Mouse (Mus musculus): ENCODE measurements around the gene Dtx2.

GRCm38 (mm10) chr5:135958367-135958766 is 36.2 kb upstream of the Dtx2 start:
- TF ChIP-seq POLR2A (IDR thresholded peaks at IDR 0.05; ENCODE audit: low read depth, low read length) (no peak), CTCF (conservative IDR thresholded peaks at IDR 0.05; ENCODE audit: insufficient read depth, insufficient read length, low read depth, low read length) (no peak)

Measured in kidney, adult 2 months (tissue).